Mouse (Mus musculus) adrenal gland, postnatal 14 days (tissue): ENCODE results near the gene Ccne1. TPM values are rescaled to one million over a fixed set of nuclear protein-coding genes. Genes with fewer than 3 reads are reported as not detected.
"Not testable (repeated sequence)": the region's sequence is repeated elsewhere in the genome, so short reads cannot be mapped to it uniquely, and the experiment has no call there.

Experiments
- DNase-seq: peaks from one replicate; pipeline ENCODE4 v3.0.0; 2021; ENCODE audit warnings: mixed read lengths
- long read RNA-seq, 2 experiments: library from polyadenylated mRNA; stranded (forward); transcript quantifications; one replicate each; pipeline ENCODE4 v2.0.0; 2021
- total RNA-seq: library from RNA; stranded (reverse); gene quantifications from 2 replicates; pipeline ENCODE4 v1.2.3, GENCODE M21; 2021

Ccne1 gene
- total RNA-seq = 10.6 and 10.8 TPM in 2 replicates
- long read RNA-seq, experiment 1, transcript Ccne1-201 (12 exons, 2,000 nt) = major isoform, 23 of 28 reads
- long read RNA-seq, experiment 1, partial matches to known transcripts = 3 of 28 reads
- long read RNA-seq, experiment 1, other reads (novel, unspliced or antisense) = 2 of 28 reads
- long read RNA-seq, experiment 2, transcript Ccne1-201 (12 exons, 2,000 nt) = major isoform, 16 of 19 reads
- long read RNA-seq, experiment 2, partial matches to known transcripts = 3 of 19 reads
- long read RNA-seq, experiment 2, other reads (novel, unspliced or antisense) = 0 of 19 reads

- DNase-seq = peak; percentile 100
These were observed at the start of gene Ccne1 for GRCm38 (mm10) chr7:38107371-38108259. TSS of gene Ccne1 (minus strand) at chr7:38107534.

- DNase-seq = no peak
These were observed 48.5 kb upstream of the Ccne1 start for GRCm38 (mm10) chr7:38155829-38156228.

- no peak for DNase-seq
These were observed 45.2 kb upstream of the Ccne1 start for GRCm38 (mm10) chr7:38152571-38152970.

GRCm38 (mm10) chr7:38151706-38152312 is 44.5 kb upstream of the Ccne1 start:
- no peak for DNase-seq

GRCm38 (mm10) chr7:38147477-38147876 is 40.1 kb upstream of the Ccne1 start:
- DNase-seq = no peak

GRCm38 (mm10) chr7:38141747-38142545 is 34.6 kb upstream of the Ccne1 start:
- peak; percentile 90 for DNase-seq

- no peak for DNase-seq
These were observed 33.0 kb upstream of the Ccne1 start for GRCm38 (mm10) chr7:38140324-38140723.

- DNase-seq = no peak
These were observed 27.1 kb upstream of the Ccne1 start for GRCm38 (mm10) chr7:38134471-38134870.

- peak; percentile 45 for DNase-seq
These were observed 23.9 kb upstream of the Ccne1 start for GRCm38 (mm10) chr7:38131186-38131585.

- no peak for DNase-seq
These were observed 22.8 kb upstream of the Ccne1 start for GRCm38 (mm10) chr7:38129986-38130729.

- DNase-seq = no peak
These were observed 22.2 kb upstream of the Ccne1 start for GRCm38 (mm10) chr7:38129491-38129890.

GRCm38 (mm10) chr7:38128256-38128655 is 20.9 kb upstream of the Ccne1 start:
- DNase-seq = not testable (repeated sequence)

- no peak for DNase-seq
These were observed 18.3 kb upstream of the Ccne1 start for GRCm38 (mm10) chr7:38125565-38126159.

- not testable (repeated sequence) for DNase-seq
These were observed 16.8 kb upstream of the Ccne1 start for GRCm38 (mm10) chr7:38124164-38124563.

- DNase-seq = no peak
These were observed 11.3 kb upstream of the Ccne1 start for GRCm38 (mm10) chr7:38118594-38118993.

GRCm38 (mm10) chr7:38112451-38112850 is 5.1 kb upstream of the Ccne1 start:
- no peak for DNase-seq

GRCm38 (mm10) chr7:38111996-38112395 is 4.7 kb upstream of the Ccne1 start:
- DNase-seq = peak; percentile 83

GRCm38 (mm10) chr7:38108260-38108632 is 912 bp upstream of the Ccne1 start:
- peak; percentile 35 for DNase-seq

GRCm38 (mm10) chr7:38106711-38107311 is 523 bp downstream of the Ccne1 start:
- DNase-seq = peak; percentile 68

GRCm38 (mm10) chr7:38105379-38105778 is 2.0 kb downstream of the Ccne1 start:
- DNase-seq = no peak
